Mouse (Mus musculus) midbrain, embryonic 12.5 days (tissue): ENCODE measurements around the gene Stra8. TPM values are rescaled to one million over a fixed set of nuclear protein-coding genes. Genes with fewer than 3 reads are reported as not detected.
A peak's percentile ranks its signal among the peaks of the same experiment; 100 is the strongest.

Experiments used
- ATAC-seq: fragments of 200-750 bp; cut with Nextera tagmentation; 2 replicates; pipeline ENCODE4 v1.8.0; 2017; ENCODE audit warnings: low read depth, moderate TSS enrichment, moderate library complexity; ENCODE audit not compliant: low FRiP score
- H3K27ac ChIP-seq: fragments of 300-500 bp; sonication (generic); replicated peaks from 2 replicates; pipeline ENCODE4 v1.5.1; 2016; ENCODE audit warnings: mild to moderate bottlenecking
- H3K27me3 ChIP-seq: fragments of 300-500 bp; sonication (generic); 2 replicates; pipeline ENCODE4 v1.6.1; 2016; ENCODE audit warnings: mild to moderate bottlenecking
- H3K36me3 ChIP-seq: fragments of 300-500 bp; sonication (generic); 2 replicates; pipeline ENCODE4 v1.6.1; 2016
- H3K4me1 ChIP-seq: fragments of 300-500 bp; sonication (generic); 2 replicates; pipeline ENCODE4 v1.6.1; 2016
- H3K4me2 ChIP-seq: fragments of 300-500 bp; sonication (generic); replicated peaks from 2 replicates; pipeline ENCODE4 v1.6.1; 2016; ENCODE audit warnings: mild to moderate bottlenecking, moderate library complexity
- H3K4me3 ChIP-seq: fragments of 300-500 bp; sonication (generic); 2 replicates; pipeline ENCODE4 v1.5.1; 2016; ENCODE audit warnings: mild to moderate bottlenecking
- H3K9ac ChIP-seq: fragments of 300-500 bp; sonication (generic); replicated peaks from 2 replicates; pipeline ENCODE4 v1.6.1; 2016; ENCODE audit warnings: mild to moderate bottlenecking, moderate library complexity
- H3K9me3 ChIP-seq: fragments of 300-500 bp; sonication (generic); 2 replicates; pipeline ENCODE4 v1.6.1; 2016; ENCODE audit warnings: mild to moderate bottlenecking
- WGBS: fragments of 180-500 bp; shearing (Covaris S2); methylation state at CpG from one replicate; pipeline ENCODE4 v1.1.7; 2016; 5-methylcytosine and 5-hydroxymethylcytosine counted together
- polyA plus RNA-seq: library from polyadenylated mRNA; unstranded; fragments of >200 nt; fragmentation: Nextera tagmentation; extraction: Ambion mirVana; gene quantifications from 2 replicates; pipeline ENCODE4 v1.2.1, GENCODE M21; 2016

Stra8 gene
- polyA plus RNA-seq, 1 experiment from 2014 or later, result not detected

GRCm38 (mm10) chr6:34879911-34880475 is 40.0 kb upstream of the Stra8 start:
- 61% methylated on average over 6 of the region's 6 CpGs for WGBS
- ATAC-seq, result no peak
- Histone ChIP-seq H3K4me1 (peaks cover 20% of the 10 kb centered on the region), H3K4me3 (no peak overlapping the region), H3K27me3 (no peaks in the 10 kb centered on the region), H3K9me3 (no peaks in the 10 kb centered on the region), H3K27ac (no peak overlapping the region), H3K36me3 (peaks cover 42% of the 10 kb centered on the region), H3K9ac (no peak overlapping the region), H3K4me2 (no peak overlapping the region)

- Histone ChIP-seq H3K4me3 (no peak overlapping the region), H3K27me3 (peaks cover 15% of the 10 kb centered on the region; the same call in 1 of the 2 replicates), H3K27ac (no peak overlapping the region), H3K9me3 (no peaks in the 10 kb centered on the region), H3K9ac (no peak overlapping the region), H3K4me1 (peaks cover 25% of the 10 kb centered on the region), H3K4me2 (no peak overlapping the region), H3K36me3 (peaks cover 61% of the 10 kb centered on the region)
- ATAC-seq, result no peak
- WGBS, result 92% methylated on average over 7 of the region's 7 CpGs
Measured at GRCm38 (mm10) chr6:34884724-34885123, 35.2 kb upstream of the Stra8 start.

- H3K4me3 ChIP-seq, result no peak overlapping the region
- H3K27me3 ChIP-seq, result peaks cover 15% of the 10 kb centered on the region; the same call in 1 of the 2 replicates
- H3K4me1 ChIP-seq, result peaks cover 25% of the 10 kb centered on the region
- H3K36me3 ChIP-seq, result peaks cover 60% of the 10 kb centered on the region
- peak overlapping the region; percentile 79 for H3K27ac ChIP-seq
- WGBS, result 22% methylated on average over 6 of the region's 6 CpGs
- H3K9ac ChIP-seq, result no peak overlapping the region
- peak overlapping the region; percentile 4; the same call in 1 of the 2 replicates for H3K4me2 ChIP-seq
- H3K9me3 ChIP-seq, result no peaks in the 10 kb centered on the region
- peak; percentile 91 for ATAC-seq
Measured at GRCm38 (mm10) chr6:34887131-34887850, 32.7 kb upstream of the Stra8 start.

GRCm38 (mm10) chr6:34889185-34889584 is 30.8 kb upstream of the Stra8 start:
- H3K9me3 ChIP-seq, result no peaks in the 10 kb centered on the region
- no peak overlapping the region for H3K27ac ChIP-seq
- WGBS, result 33% methylated on average over 4 of the region's 4 CpGs
- no peak for ATAC-seq
- H3K4me3 ChIP-seq, result no peak overlapping the region
- H3K36me3 ChIP-seq, result peaks cover 60% of the 10 kb centered on the region
- H3K4me1 ChIP-seq, result peaks cover 25% of the 10 kb centered on the region
- no peak overlapping the region for H3K4me2 ChIP-seq
- no peak overlapping the region for H3K9ac ChIP-seq
- H3K27me3 ChIP-seq, result peaks cover 15% of the 10 kb centered on the region; the same call in 1 of the 2 replicates

- no peak for ATAC-seq
- H3K27me3 ChIP-seq, result no peaks in the 10 kb centered on the region
- H3K4me3 ChIP-seq, result no peak overlapping the region
- no peak overlapping the region for H3K9ac ChIP-seq
- H3K9me3 ChIP-seq, result no peaks in the 10 kb centered on the region
- H3K4me1 ChIP-seq, result no peaks in the 10 kb centered on the region
- H3K4me2 ChIP-seq, result no peak overlapping the region
- no peak overlapping the region for H3K27ac ChIP-seq
- 86% methylated on average over 7 of the region's 7 CpGs for WGBS
- peaks cover 72% of the 10 kb centered on the region for H3K36me3 ChIP-seq
Measured at GRCm38 (mm10) chr6:34895569-34895968, 24.4 kb upstream of the Stra8 start.

GRCm38 (mm10) chr6:34896168-34896780 is 23.7 kb upstream of the Stra8 start:
- Histone ChIP-seq H3K4me2 (no peak overlapping the region), H3K36me3 (peaks cover 72% of the 10 kb centered on the region), H3K9ac (no peak overlapping the region), H3K9me3 (no peaks in the 10 kb centered on the region), H3K4me3 (no peak overlapping the region), H3K4me1 (no peaks in the 10 kb centered on the region), H3K27me3 (no peaks in the 10 kb centered on the region), H3K27ac (no peak overlapping the region; the same call in 1 of the 2 replicates)
- WGBS, result 56% methylated on average over 16 of the region's 16 CpGs
- ATAC-seq, result no peak

GRCm38 (mm10) chr6:34899127-34899526 is 20.8 kb upstream of the Stra8 start:
- no peak for ATAC-seq
- peaks cover 59% of the 10 kb centered on the region for H3K36me3 ChIP-seq

GRCm38 (mm10) chr6:34900990-34901389 is 19.0 kb upstream of the Stra8 start:
- Histone ChIP-seq H3K4me1 (0 out of 2 replicates have a peak, but pooled peaks cover 5% of the 10 kb centered on the region), H3K4me3 (no peak overlapping the region), H3K9me3 (no peaks in the 10 kb centered on the region), H3K36me3 (peaks cover 53% of the 10 kb centered on the region), H3K27ac (no peak overlapping the region), H3K9ac (no peak overlapping the region), H3K27me3 (no peaks in the 10 kb centered on the region), H3K4me2 (no peak overlapping the region)
- 77% methylated on average over 2 of the region's 2 CpGs for WGBS
- no peak for ATAC-seq

More at GRCm38 (mm10) chr6:34899127-34899526, 20.8 kb upstream of the Stra8 start:
- no peaks in the 10 kb centered on the region for H3K27me3 ChIP-seq
- H3K4me3 ChIP-seq, result no peak overlapping the region
- no peaks in the 10 kb centered on the region for H3K9me3 ChIP-seq
- 0 out of 2 replicates have a peak, but pooled peaks cover 5% of the 10 kb centered on the region for H3K4me1 ChIP-seq
- H3K4me2 ChIP-seq, result no peak overlapping the region
- 91% methylated on average over 2 of the region's 2 CpGs for WGBS
- no peak overlapping the region for H3K9ac ChIP-seq
- no peak overlapping the region for H3K27ac ChIP-seq

GRCm38 (mm10) chr6:34901911-34902444 is 18.0 kb upstream of the Stra8 start:
- H3K4me2 ChIP-seq, result no peak overlapping the region
- H3K9me3 ChIP-seq, result no peaks in the 10 kb centered on the region
- H3K27me3 ChIP-seq, result no peaks in the 10 kb centered on the region
- peaks cover 54% of the 10 kb centered on the region for H3K36me3 ChIP-seq
- no peak for ATAC-seq
- WGBS, result 67% methylated on average over 9 of the region's 9 CpGs
- no peak overlapping the region for H3K4me3 ChIP-seq
- no peak overlapping the region for H3K27ac ChIP-seq
- H3K9ac ChIP-seq, result no peak overlapping the region
- H3K4me1 ChIP-seq, result 0 out of 2 replicates have a peak, but pooled peaks cover 5% of the 10 kb centered on the region

- H3K4me1 ChIP-seq, result 0 out of 2 replicates have a peak, but pooled peaks cover 5% of the 10 kb centered on the region
- no peak overlapping the region for H3K4me2 ChIP-seq
- H3K9ac ChIP-seq, result no peak overlapping the region
- H3K27ac ChIP-seq, result no peak overlapping the region
- ATAC-seq, result no peak
- H3K36me3 ChIP-seq, result peaks cover 59% of the 10 kb centered on the region
- no peak overlapping the region for H3K4me3 ChIP-seq
- no peaks in the 10 kb centered on the region for H3K27me3 ChIP-seq
- H3K9me3 ChIP-seq, result no peaks in the 10 kb centered on the region
- WGBS, result 92% methylated on average over 7 of the region's 7 CpGs
Measured at GRCm38 (mm10) chr6:34902578-34902977, 17.4 kb upstream of the Stra8 start.

- no peak overlapping the region for H3K4me2 ChIP-seq
- 83% methylated on average over 5 of the region's 5 CpGs for WGBS
Measured at GRCm38 (mm10) chr6:34903441-34903840, 16.5 kb upstream of the Stra8 start.

GRCm38 (mm10) chr6:34903851-34904250 is 16.1 kb upstream of the Stra8 start:
- Histone ChIP-seq H3K36me3 (peaks cover 60% of the 10 kb centered on the region), H3K4me2 (no peak overlapping the region), H3K27me3 (no peaks in the 10 kb centered on the region), H3K4me1 (0 out of 2 replicates have a peak, but pooled peaks cover 5% of the 10 kb centered on the region), H3K27ac (no peak overlapping the region), H3K4me3 (no peak overlapping the region), H3K9ac (no peak overlapping the region), H3K9me3 (no peaks in the 10 kb centered on the region)
- 92% methylated on average over 10 of the region's 10 CpGs for WGBS
- ATAC-seq, result no peak

More at GRCm38 (mm10) chr6:34903441-34903840, 16.5 kb upstream of the Stra8 start:
- no peaks in the 10 kb centered on the region for H3K9me3 ChIP-seq
- no peak overlapping the region for H3K27ac ChIP-seq
- no peak for ATAC-seq
- 0 out of 2 replicates have a peak, but pooled peaks cover 5% of the 10 kb centered on the region for H3K4me1 ChIP-seq
- no peak overlapping the region for H3K4me3 ChIP-seq
- H3K9ac ChIP-seq, result no peak overlapping the region
- no peaks in the 10 kb centered on the region for H3K27me3 ChIP-seq
- peaks cover 61% of the 10 kb centered on the region for H3K36me3 ChIP-seq
